Mouse (Mus musculus) cerebellum, postnatal 36 days (tissue): ENCODE results near the gene Syn3.
"Not testable (repeated sequence)": the region's sequence is repeated elsewhere in the genome, so short reads cannot be mapped to it uniquely, and the experiment has no call there.

Source experiments
- DNase-seq, 2 experiments: peaks; one replicate each; pipeline ENCODE4 v3.0.0; 2021 to 2022; ENCODE audit warnings: mixed read lengths in 2 of 2

The Syn3 gene

GRCm38 (mm10) chr10:86137106-86137505 is 361.6 kb downstream of the Syn3 start:
- DNase-seq, result no peak

- no peak for DNase-seq
These were observed 362.4 kb downstream of the Syn3 start for GRCm38 (mm10) chr10:86136249-86136648.

GRCm38 (mm10) chr10:86134848-86135247 is 363.8 kb downstream of the Syn3 start:
- no peak for DNase-seq

- DNase-seq, result no peak
These were observed 364.4 kb downstream of the Syn3 start for GRCm38 (mm10) chr10:86134336-86134735.

GRCm38 (mm10) chr10:86132420-86132956 is 366.2 kb downstream of the Syn3 start:
- DNase-seq, result no peak

GRCm38 (mm10) chr10:86129046-86129445 is 369.6 kb downstream of the Syn3 start:
- DNase-seq, result no peak

- DNase-seq, result no peak
These were observed 372.2 kb downstream of the Syn3 start for GRCm38 (mm10) chr10:86126478-86126877.

GRCm38 (mm10) chr10:86125421-86125820 is 373.3 kb downstream of the Syn3 start:
- DNase-seq, result no peak

- no peak for DNase-seq
These were observed 374.6 kb downstream of the Syn3 start for GRCm38 (mm10) chr10:86124115-86124514.

- DNase-seq, result no peak
These were observed 375.5 kb downstream of the Syn3 start for GRCm38 (mm10) chr10:86123224-86123623.

- DNase-seq, result not testable (repeated sequence)
These were observed 376.2 kb downstream of the Syn3 start for GRCm38 (mm10) chr10:86122456-86122855.

- DNase-seq, result no peak
These were observed 382.4 kb downstream of the Syn3 start for GRCm38 (mm10) chr10:86116268-86116667.

- DNase-seq, result no peak
These were observed 384.3 kb downstream of the Syn3 start for GRCm38 (mm10) chr10:86114431-86114848.

- no peak for DNase-seq
These were observed 389.9 kb downstream of the Syn3 start for GRCm38 (mm10) chr10:86108797-86109196.

GRCm38 (mm10) chr10:86107681-86108080 is 391.0 kb downstream of the Syn3 start:
- no peak for DNase-seq

GRCm38 (mm10) chr10:86103976-86104375 is 394.7 kb downstream of the Syn3 start:
- no peak for DNase-seq

- no peak for DNase-seq
These were observed 398.3 kb downstream of the Syn3 start for GRCm38 (mm10) chr10:86100281-86100851.

- no peak for DNase-seq
These were observed 400.3 kb downstream of the Syn3 start for GRCm38 (mm10) chr10:86098363-86098762.

GRCm38 (mm10) chr10:86093109-86094035 is 405.3 kb downstream of the Syn3 start:
- no peak for DNase-seq

- DNase-seq, result peak in 1 of 2 experiments; percentile 14
These were observed 406.8 kb downstream of the Syn3 start for GRCm38 (mm10) chr10:86091919-86092318.

- no peak for DNase-seq
These were observed 418.8 kb downstream of the Syn3 start for GRCm38 (mm10) chr10:86079921-86080320.

GRCm38 (mm10) chr10:86078761-86079160 is 419.9 kb downstream of the Syn3 start:
- no peak for DNase-seq

- DNase-seq, result no peak
These were observed 421.4 kb downstream of the Syn3 start for GRCm38 (mm10) chr10:86077272-86077671.
